Mouse (Mus musculus): ENCODE results near the gene Pafah1b2. TPM values are rescaled to one million over a fixed set of nuclear protein-coding genes. Genes with fewer than 3 reads are reported as not detected.
A peak's percentile ranks its signal among the peaks of the same experiment; 100 is the strongest.

Pafah1b2 gene
- total and polyA plus RNA-seq, 2 experiments from 2014 or later = 137 to 243 TPM

DNA sequence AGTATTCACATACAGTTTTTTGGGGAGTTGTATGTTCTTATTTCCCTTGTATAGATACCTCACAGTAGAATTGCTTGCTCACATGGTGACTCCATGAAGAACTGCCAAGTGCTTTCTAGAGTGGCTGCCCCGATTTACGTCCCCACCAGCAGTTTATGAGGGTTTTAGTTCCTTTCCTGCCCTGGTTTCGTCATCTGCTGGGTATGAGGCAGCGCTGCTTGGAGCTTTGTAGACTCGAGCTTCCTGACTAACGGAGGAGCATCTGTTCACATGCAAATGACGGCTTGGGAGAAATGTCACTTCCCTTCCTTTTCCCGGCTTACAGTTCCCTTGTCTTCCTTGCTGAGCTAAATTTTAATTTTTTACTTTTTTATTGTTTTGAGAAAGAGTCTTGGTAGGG lies 15.5 kb upstream of the Pafah1b2 start:
- ATAC-seq = no peak
- Histone ChIP-seq H3K27me3 (ENCODE audit: insufficient read depth, low read length) (no peaks in the 10 kb centered on the region), H3K36me3 (ENCODE audit: insufficient read depth, low read length) (no peaks in the 10 kb centered on the region), H3K27ac (no peak overlapping the region), H3K9ac (replicated peaks; ENCODE audit: low read length) (no peak overlapping the region), H3K9me3 (ENCODE audit: low read length) (no peaks in the 10 kb centered on the region), H3K4me1 (ENCODE audit: insufficient read depth, low read length) (no peaks in the 10 kb centered on the region; the same call in 1 of the 2 replicates), H3K4me3 (ENCODE audit: low read length) (no peak overlapping the region), H3K4me2 (ENCODE audit: low read depth, low read length) (no peak overlapping the region)
- no peak for TF ChIP-seq CTCF (IDR thresholded peaks at IDR 0.05; ENCODE audit: low read depth)
- no peak for DNase-seq (ENCODE audit: low spot score)
- WGBS = 24% methylated on average over 8 of the region's 8 CpGs

DNA sequence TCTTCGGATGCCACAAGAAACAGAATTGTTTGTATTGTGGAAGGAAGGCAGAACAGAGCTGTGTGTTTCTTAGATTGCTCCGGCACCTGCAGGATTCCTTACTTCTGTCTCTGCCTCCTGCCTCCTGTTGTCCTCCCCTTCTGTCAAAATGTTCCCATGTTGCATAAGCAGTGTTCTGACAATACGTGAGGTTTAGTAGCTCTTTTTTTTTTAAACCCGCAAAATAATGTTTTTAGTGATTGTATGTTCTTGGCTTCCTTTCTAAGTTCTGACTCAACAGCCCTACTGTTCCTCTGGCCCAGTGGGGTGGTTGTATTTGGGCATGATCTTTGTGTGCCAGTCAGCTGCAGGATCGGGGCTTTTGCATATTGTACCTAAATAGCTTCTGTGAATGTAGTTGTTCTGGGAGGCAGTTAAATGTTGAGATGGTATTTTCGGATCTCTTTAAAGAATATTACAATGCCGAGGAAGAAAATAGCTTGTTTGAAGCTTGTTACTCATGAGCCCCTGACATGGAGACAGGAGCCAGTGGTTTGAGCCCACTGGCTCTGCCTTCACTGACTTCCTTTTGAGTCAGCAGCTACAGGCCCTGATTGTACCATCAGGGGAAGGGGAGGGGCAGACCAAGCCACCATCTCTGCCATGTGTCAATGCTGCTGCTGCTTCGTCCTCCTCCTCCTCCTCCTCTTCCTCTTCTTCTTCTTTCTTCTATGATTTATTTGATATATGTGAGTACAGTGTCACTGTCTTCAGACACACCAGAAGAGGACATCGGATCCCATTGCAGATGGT lies 13.8 kb upstream of the Pafah1b2 start:
- no peaks in the 10 kb centered on the region for H3K9me3 ChIP-seq (ENCODE audit: low read length)
- ATAC-seq = no peak
- H3K27ac ChIP-seq = peak overlapping the region; percentile 3
- no peak overlapping the region for H3K4me2 ChIP-seq (ENCODE audit: low read depth, low read length)
- DNase-seq (ENCODE audit: low spot score) = no peak
- TF ChIP-seq CTCF (IDR thresholded peaks at IDR 0.05; ENCODE audit: low read depth) = no peak
- no peak overlapping the region for H3K9ac ChIP-seq (replicated peaks; ENCODE audit: low read length)
- H3K36me3 ChIP-seq (ENCODE audit: insufficient read depth, low read length) = no peaks in the 10 kb centered on the region; the same call in 1 of the 2 replicates
- WGBS = 66% methylated on average over 9 of the region's 9 CpGs
- no peak overlapping the region for H3K4me3 ChIP-seq (ENCODE audit: low read length)
- no peaks in the 10 kb centered on the region for H3K4me1 ChIP-seq (ENCODE audit: insufficient read depth, low read length)
- H3K27me3 ChIP-seq (ENCODE audit: insufficient read depth, low read length) = no peaks in the 10 kb centered on the region

DNA sequence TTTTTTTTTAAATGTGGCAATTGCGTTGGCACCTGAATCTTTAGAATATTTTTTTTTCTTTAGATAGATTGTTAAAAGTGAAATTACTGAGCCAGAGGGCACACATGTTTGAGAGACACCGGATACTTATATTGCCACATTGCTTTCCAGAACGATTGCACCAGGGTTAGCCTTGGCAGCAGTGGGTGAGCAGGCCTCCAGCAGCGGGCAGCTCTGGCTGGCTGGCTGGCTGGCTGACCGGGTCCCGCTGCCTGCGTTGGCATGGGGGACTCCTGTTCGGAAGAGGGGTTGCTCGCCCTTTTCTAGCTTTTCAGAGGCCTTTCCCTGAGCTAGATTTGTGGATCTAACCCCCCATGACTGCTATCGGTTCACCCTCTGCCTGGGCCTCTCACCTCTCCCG lies 11.1 kb upstream of the Pafah1b2 start:
- no peak for ATAC-seq
- Histone ChIP-seq H3K9ac (replicated peaks; ENCODE audit: low read length) (no peak overlapping the region), H3K4me3 (ENCODE audit: low read length) (no peak overlapping the region), H3K9me3 (ENCODE audit: low read length) (no peaks in the 10 kb centered on the region), H3K27ac (no peak overlapping the region), H3K4me1 (ENCODE audit: insufficient read depth, low read length) (no peaks in the 10 kb centered on the region), H3K4me2 (ENCODE audit: low read depth, low read length) (no peak overlapping the region), H3K36me3 (ENCODE audit: insufficient read depth, low read length) (no peaks in the 10 kb centered on the region; the same call in 1 of the 2 replicates), H3K27me3 (ENCODE audit: insufficient read depth, low read length) (no peaks in the 10 kb centered on the region)
- DNase-seq (ENCODE audit: low spot score) = no peak
- 88% methylated on average over 11 of the region's 11 CpGs for WGBS
- TF ChIP-seq CTCF (IDR thresholded peaks at IDR 0.05; ENCODE audit: low read depth) = no peak

DNA sequence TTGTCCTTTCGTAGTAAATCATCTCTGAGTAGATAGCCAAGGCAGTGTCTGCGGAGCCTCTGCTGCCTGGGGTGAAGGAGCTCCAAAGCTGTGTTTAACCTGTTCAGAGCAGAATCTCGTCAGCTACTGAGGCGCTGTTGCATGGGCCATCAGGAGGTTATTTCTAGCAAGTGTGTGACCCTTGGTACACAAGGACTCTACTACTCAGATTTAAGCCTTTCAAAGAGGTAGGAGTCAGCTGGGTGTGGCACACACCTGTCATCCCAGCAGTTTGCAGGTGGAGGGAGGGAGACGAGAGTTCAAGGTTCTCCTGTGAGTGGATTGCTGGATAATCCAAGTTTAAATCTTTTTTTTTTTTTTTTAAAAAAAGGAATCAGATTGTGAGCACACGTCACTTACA lies 7.5 kb upstream of the Pafah1b2 start:
- H3K27ac ChIP-seq = no peak overlapping the region
- H3K4me1 ChIP-seq (ENCODE audit: insufficient read depth, low read length) = peaks cover 15% of the 10 kb centered on the region; the same call in 1 of the 2 replicates
- H3K4me3 ChIP-seq (ENCODE audit: low read length) = no peak overlapping the region
- no peaks in the 10 kb centered on the region for H3K9me3 ChIP-seq (ENCODE audit: low read length)
- no peak overlapping the region for H3K4me2 ChIP-seq (ENCODE audit: low read depth, low read length)
- ATAC-seq (no peak), DNase-seq (ENCODE audit: low spot score) (no peak)
- TF ChIP-seq CTCF (IDR thresholded peaks at IDR 0.05; ENCODE audit: low read depth) = no peak
- no peak overlapping the region for H3K9ac ChIP-seq (replicated peaks; ENCODE audit: low read length)
- H3K27me3 ChIP-seq (ENCODE audit: insufficient read depth, low read length) = no peaks in the 10 kb centered on the region
- no peaks in the 10 kb centered on the region; the same call in 1 of the 2 replicates for H3K36me3 ChIP-seq (ENCODE audit: insufficient read depth, low read length)
- 78% methylated on average over 6 of the region's 6 CpGs for WGBS

DNA sequence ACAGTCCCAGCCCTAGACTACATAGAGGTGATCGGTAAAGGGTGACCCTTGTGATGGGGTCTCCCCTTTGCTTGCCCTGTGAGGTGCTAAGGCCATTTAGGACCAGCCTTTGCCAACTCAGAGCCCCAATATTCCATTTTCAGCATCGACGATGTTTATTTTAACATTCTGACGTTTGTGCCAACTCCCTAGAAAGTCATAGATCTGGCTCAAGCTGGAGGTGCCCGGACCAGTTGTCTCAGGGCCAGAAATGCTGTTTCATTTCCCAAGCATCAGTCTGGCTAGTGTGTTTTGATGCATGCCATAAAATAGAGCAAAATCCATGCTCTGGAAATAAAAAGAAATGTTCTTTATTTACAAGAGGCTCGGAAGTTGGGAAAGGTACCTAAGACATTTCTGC lies 5.8 kb upstream of the Pafah1b2 start:
- Histone ChIP-seq H3K9ac (replicated peaks; ENCODE audit: low read length) (no peak overlapping the region), H3K36me3 (ENCODE audit: insufficient read depth, low read length) (no peaks in the 10 kb centered on the region; the same call in 1 of the 2 replicates), H3K4me3 (ENCODE audit: low read length) (no peak overlapping the region), H3K4me1 (ENCODE audit: insufficient read depth, low read length) (peaks cover 21% of the 10 kb centered on the region), H3K27ac (no peak overlapping the region), H3K4me2 (ENCODE audit: low read depth, low read length) (no peak overlapping the region), H3K27me3 (ENCODE audit: insufficient read depth, low read length) (no peaks in the 10 kb centered on the region), H3K9me3 (ENCODE audit: low read length) (no peaks in the 10 kb centered on the region)
- 75% methylated on average over 6 of the region's 6 CpGs for WGBS
- ATAC-seq (no peak), DNase-seq (ENCODE audit: low spot score) (no peak)
- TF ChIP-seq CTCF (IDR thresholded peaks at IDR 0.05; ENCODE audit: low read depth) = no peak

DNA sequence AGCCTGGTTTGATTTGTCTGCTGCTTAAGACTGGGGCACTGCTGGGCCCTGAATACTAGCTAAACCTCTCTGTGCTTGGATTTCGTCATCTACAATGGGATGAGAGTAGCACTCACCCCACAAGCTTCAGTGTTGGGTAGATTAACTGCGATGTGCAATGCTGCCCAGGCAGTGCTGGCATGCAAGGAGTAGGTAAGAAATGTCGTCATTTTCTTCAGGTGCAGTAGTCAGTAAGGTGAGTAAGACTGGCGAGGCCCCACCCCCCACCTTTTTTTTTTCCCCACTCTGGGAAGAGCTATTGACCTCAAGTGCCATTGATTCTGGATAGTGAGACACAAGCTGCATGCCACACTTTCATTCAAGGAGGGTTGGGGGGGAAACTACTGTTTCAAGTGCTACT lies 3.9 kb upstream of the Pafah1b2 start:
- Histone ChIP-seq H3K9ac (replicated peaks; ENCODE audit: low read length) (no peak overlapping the region), H3K4me3 (ENCODE audit: low read length) (no peak overlapping the region), H3K36me3 (ENCODE audit: insufficient read depth, low read length) (no peaks in the 10 kb centered on the region; the same call in 1 of the 2 replicates), H3K27me3 (ENCODE audit: insufficient read depth, low read length) (no peaks in the 10 kb centered on the region), H3K27ac (no peak overlapping the region), H3K4me2 (ENCODE audit: low read depth, low read length) (0 out of 2 replicates have a peak overlapping the region, but pooled peaks have one; percentile 86), H3K9me3 (ENCODE audit: low read length) (no peaks in the 10 kb centered on the region), H3K4me1 (ENCODE audit: insufficient read depth, low read length) (peaks cover 26% of the 10 kb centered on the region)
- 69% methylated on average over 4 of the region's 4 CpGs for WGBS
- no peak for DNase-seq (ENCODE audit: low spot score)
- no peak for TF ChIP-seq CTCF (IDR thresholded peaks at IDR 0.05; ENCODE audit: low read depth)
- no peak for ATAC-seq

DNA sequence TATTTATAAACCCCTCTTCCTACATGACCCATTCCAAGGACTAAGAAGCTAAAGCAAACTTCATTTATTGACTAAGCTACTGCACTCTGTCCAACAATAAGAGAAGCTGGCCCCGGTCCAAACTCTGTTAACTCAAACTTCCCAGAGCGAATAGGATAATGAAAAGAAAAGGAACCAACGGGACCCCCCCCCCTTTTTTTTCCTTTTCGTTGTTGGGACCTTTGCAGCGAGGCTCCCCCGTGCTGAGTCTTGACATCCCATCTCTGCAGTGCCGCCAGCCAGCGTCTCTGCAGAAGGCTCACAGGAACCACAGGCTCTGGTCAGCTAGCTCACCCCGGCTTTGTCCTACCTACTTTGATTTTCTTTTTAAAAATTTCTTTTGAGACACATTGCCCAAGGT lies 3.3 kb upstream of the Pafah1b2 start:
- Histone ChIP-seq H3K4me1 (ENCODE audit: insufficient read depth, low read length) (peaks cover 26% of the 10 kb centered on the region), H3K4me2 (ENCODE audit: low read depth, low read length) (peak overlapping the region; percentile 86), H3K9me3 (ENCODE audit: low read length) (no peaks in the 10 kb centered on the region), H3K27ac (no peak overlapping the region), H3K4me3 (ENCODE audit: low read length) (no peak overlapping the region), H3K27me3 (ENCODE audit: insufficient read depth, low read length) (no peaks in the 10 kb centered on the region), H3K9ac (replicated peaks; ENCODE audit: low read length) (no peak overlapping the region), H3K36me3 (ENCODE audit: insufficient read depth, low read length) (no peaks in the 10 kb centered on the region)
- DNase-seq (ENCODE audit: low spot score) (peak; percentile 51), ATAC-seq (no peak)
- TF ChIP-seq CTCF (IDR thresholded peaks at IDR 0.05; ENCODE audit: low read depth) = no peak
- WGBS = 20% methylated on average over 9 of the region's 9 CpGs

Data from hindbrain, postnatal 0 days (tissue).